Mouse (Mus musculus) hindbrain, postnatal 0 days (tissue): ENCODE measurements around the gene Srebf2. TPM values are rescaled to one million over a fixed set of nuclear protein-coding genes. Genes with fewer than 3 reads are reported as not detected.

Experiments
- ATAC-seq: fragments of 200-750 bp; cut with Nextera tagmentation; 2 replicates; pipeline ENCODE4 v1.8.0; 2017; ENCODE audit warnings: mild to moderate bottlenecking, moderate TSS enrichment, moderate library complexity
- DNase-seq: peaks from one replicate; pipeline ENCODE4 v3.0.0-alpha.2; 2015; ENCODE audit warnings: low spot score
- H3K27ac ChIP-seq: fragments of 300-500 bp; sonication (generic); 2 replicates; pipeline ENCODE4 v1.5.1; 2014; ENCODE audit warnings: mild to moderate bottlenecking
- H3K27me3 ChIP-seq: fragments of 300-500 bp; sonication (generic); 2 replicates; pipeline ENCODE4 v1.6.1; 2014; ENCODE audit warnings: low read length, mixed read lengths; ENCODE audit not compliant: insufficient read depth
- H3K36me3 ChIP-seq: fragments of 300-500 bp; sonication (generic); 2 replicates; pipeline ENCODE4 v1.6.1; 2014; ENCODE audit warnings: low read length, mixed read lengths; ENCODE audit not compliant: insufficient read depth
- H3K4me1 ChIP-seq: fragments of 300-500 bp; sonication (generic); 2 replicates; pipeline ENCODE4 v1.6.1; 2014; ENCODE audit warnings: antibody characterized with exemption, low read length, mixed read lengths; ENCODE audit not compliant: insufficient read depth
- H3K4me2 ChIP-seq: fragments of 300-500 bp; sonication (generic); 2 replicates; pipeline ENCODE4 v1.6.1; 2014; ENCODE audit warnings: low read depth, mild to moderate bottlenecking, low read length, moderate library complexity, mixed read lengths
- H3K4me3 ChIP-seq: fragments of 300-500 bp; sonication (generic); 2 replicates; pipeline ENCODE4 v1.5.1; 2014; ENCODE audit warnings: low read length
- H3K9ac ChIP-seq: fragments of 300-500 bp; sonication (generic); replicated peaks from 2 replicates; pipeline ENCODE4 v1.6.1; 2014; ENCODE audit warnings: mild to moderate bottlenecking, low read length, moderate library complexity, mixed read lengths
- H3K9me3 ChIP-seq: fragments of 300-500 bp; sonication (generic); 2 replicates; pipeline ENCODE4 v1.6.1; 2016; ENCODE audit warnings: low read length, mixed read lengths
- CTCF ChIP-seq: IDR thresholded peaks from 2 replicates; pipeline ENCODE4 v1.5.1; 2016; ENCODE audit warnings: antibody characterized with exemption, control low read depth, low read depth
- WGBS: fragments of 180-500 bp; shearing (Covaris S2); extraction: QIAGEN DNeasy Blood & Tissue Kit; methylation state at CpG from one replicate; pipeline ENCODE4 v1.1.7; 2014; 5-methylcytosine and 5-hydroxymethylcytosine counted together
- polyA plus RNA-seq: library from polyadenylated mRNA; unstranded; fragments of >200 nt; fragmentation: Nextera tagmentation; extraction: Ambion mirVana; gene quantifications from 2 replicates; pipeline ENCODE4 v1.2.1, GENCODE M21; 2015
- total RNA-seq: library from RNA; depleted of rRNA; stranded (reverse); fragments of >200 nt; gene quantifications from 2 replicates; pipeline ENCODE4 v1.2.3, GENCODE M21; 2014

The Srebf2 gene
- total and polyA plus RNA-seq, 2 experiments from 2014 or later, result 145 to 256 TPM

- H3K9me3 ChIP-seq, result no peaks in the 10 kb centered on the region
- no peaks in the 10 kb centered on the region for H3K27me3 ChIP-seq
- 88% methylated on average over 11 of the region's 11 CpGs for WGBS
- H3K9ac ChIP-seq, result no peak overlapping the region
- no peak overlapping the region for H3K27ac ChIP-seq
- ATAC-seq (no peak), DNase-seq (no peak)
- H3K36me3 ChIP-seq, result peaks cover 88% of the 10 kb centered on the region
- H3K4me3 ChIP-seq, result no peak overlapping the region
- no peak for TF ChIP-seq CTCF
- no peak overlapping the region for H3K4me2 ChIP-seq
- no peaks in the 10 kb centered on the region for H3K4me1 ChIP-seq
Measured at GRCm38 (mm10) chr15:82197937-82198336, 51.0 kb downstream of the Srebf2 start.

GRCm38 (mm10) chr15:82198342-82198741 lies 51.4 kb downstream of the Srebf2 start:
- no peaks in the 10 kb centered on the region for H3K9me3 ChIP-seq
- no peaks in the 10 kb centered on the region for H3K4me1 ChIP-seq
- peaks cover 88% of the 10 kb centered on the region for H3K36me3 ChIP-seq
- DNase-seq (no peak), ATAC-seq (no peak)
- H3K27ac ChIP-seq, result no peak overlapping the region
- no peak overlapping the region for H3K4me3 ChIP-seq
- no peak for TF ChIP-seq CTCF
- WGBS, result 89% methylated on average over 7 of the region's 7 CpGs
- no peak overlapping the region for H3K9ac ChIP-seq
- no peaks in the 10 kb centered on the region for H3K27me3 ChIP-seq
- H3K4me2 ChIP-seq, result no peak overlapping the region

GRCm38 (mm10) chr15:82199546-82199945 lies 52.6 kb downstream of the Srebf2 start:
- no peaks in the 10 kb centered on the region for H3K9me3 ChIP-seq
- 84% methylated on average over 12 of the region's 12 CpGs for WGBS
- H3K4me3 ChIP-seq, result no peak overlapping the region
- H3K9ac ChIP-seq, result no peak overlapping the region
- no peak for DNase-seq
- no peak overlapping the region for H3K4me2 ChIP-seq
- TF ChIP-seq CTCF, result no peak
- H3K36me3 ChIP-seq, result peaks cover 88% of the 10 kb centered on the region
- no peak overlapping the region for H3K27ac ChIP-seq
- no peaks in the 10 kb centered on the region for H3K4me1 ChIP-seq
- ATAC-seq, result no peak
- no peaks in the 10 kb centered on the region for H3K27me3 ChIP-seq

GRCm38 (mm10) chr15:82202086-82202485 lies 55.1 kb downstream of the Srebf2 start:
- Histone ChIP-seq H3K9ac (no peak overlapping the region), H3K27ac (no peak overlapping the region), H3K27me3 (no peaks in the 10 kb centered on the region), H3K9me3 (no peaks in the 10 kb centered on the region), H3K36me3 (peaks cover 65% of the 10 kb centered on the region), H3K4me1 (peaks cover 14% of the 10 kb centered on the region), H3K4me3 (no peak overlapping the region), H3K4me2 (no peak overlapping the region)
- ATAC-seq (no peak), DNase-seq (no peak)
- 87% methylated on average over 6 of the region's 6 CpGs for WGBS
- TF ChIP-seq CTCF, result no peak

- DNase-seq (no peak), ATAC-seq (no peak)
- H3K36me3 ChIP-seq, result peaks cover 55% of the 10 kb centered on the region
- H3K4me3 ChIP-seq, result no peak overlapping the region
- no peaks in the 10 kb centered on the region for H3K9me3 ChIP-seq
- peak overlapping the region; percentile 36; the same call in 1 of the 2 replicates for H3K27ac ChIP-seq
- 91% methylated on average over 10 of the region's 10 CpGs for WGBS
- H3K4me1 ChIP-seq, result peaks cover 22% of the 10 kb centered on the region
- H3K4me2 ChIP-seq, result no peak overlapping the region
- no peaks in the 10 kb centered on the region for H3K27me3 ChIP-seq
- H3K9ac ChIP-seq, result no peak overlapping the region
- TF ChIP-seq CTCF, result no peak
Measured at GRCm38 (mm10) chr15:82203090-82203489, 56.1 kb downstream of the Srebf2 start.

- Histone ChIP-seq H3K4me2 (no peak overlapping the region), H3K36me3 (peaks cover 50% of the 10 kb centered on the region), H3K9me3 (no peaks in the 10 kb centered on the region), H3K27me3 (no peaks in the 10 kb centered on the region), H3K27ac (peak overlapping the region; percentile 36), H3K4me1 (peaks cover 22% of the 10 kb centered on the region), H3K4me3 (no peak overlapping the region), H3K9ac (no peak overlapping the region)
- ATAC-seq, result no peak
- DNase-seq, result no peak
- no peak for TF ChIP-seq CTCF
- 54% methylated on average over 20 of the region's 20 CpGs for WGBS
Measured at GRCm38 (mm10) chr15:82203611-82204351, 56.8 kb downstream of the Srebf2 start.
